Mouse (Mus musculus) left cerebral cortex, postnatal 4 days (tissue): ENCODE data around the gene Rnf10. TPM values are rescaled to one million over a fixed set of nuclear protein-coding genes. Genes with fewer than 3 reads are reported as not detected.
A peak's percentile ranks its signal among the peaks of the same experiment; 100 is the strongest.
"Not testable (repeated sequence)": the region's sequence is repeated elsewhere in the genome, so short reads cannot be mapped to it uniquely, and the experiment has no call there.

Experiments used
- DNase-seq: peaks from one replicate; pipeline ENCODE4 v3.0.0-alpha.2; 2022
- intact Hi-C: fragments of 180-260 bp; cut with DNase I; formaldehyde crosslinking; loops from one replicate; pipeline ENCODE4 v1.15.1; 2025
- total RNA-seq, 2 experiments: library from RNA; stranded (reverse); gene quantifications; 2 replicates each; pipeline ENCODE4 v1.2.3; 2021

The Rnf10 gene
- total RNA-seq, result 100 to 1,000 TPM; 262 to 280 TPM

- peak; percentile 97 for DNase-seq
- intact Hi-C loops, result no loop called here
Measured at GRCm38 (mm10) chr5:115272812-115273548, at the start of gene Rnf10. Rnf10 (minus strand) TSS chr5:115272898.

DNA sequence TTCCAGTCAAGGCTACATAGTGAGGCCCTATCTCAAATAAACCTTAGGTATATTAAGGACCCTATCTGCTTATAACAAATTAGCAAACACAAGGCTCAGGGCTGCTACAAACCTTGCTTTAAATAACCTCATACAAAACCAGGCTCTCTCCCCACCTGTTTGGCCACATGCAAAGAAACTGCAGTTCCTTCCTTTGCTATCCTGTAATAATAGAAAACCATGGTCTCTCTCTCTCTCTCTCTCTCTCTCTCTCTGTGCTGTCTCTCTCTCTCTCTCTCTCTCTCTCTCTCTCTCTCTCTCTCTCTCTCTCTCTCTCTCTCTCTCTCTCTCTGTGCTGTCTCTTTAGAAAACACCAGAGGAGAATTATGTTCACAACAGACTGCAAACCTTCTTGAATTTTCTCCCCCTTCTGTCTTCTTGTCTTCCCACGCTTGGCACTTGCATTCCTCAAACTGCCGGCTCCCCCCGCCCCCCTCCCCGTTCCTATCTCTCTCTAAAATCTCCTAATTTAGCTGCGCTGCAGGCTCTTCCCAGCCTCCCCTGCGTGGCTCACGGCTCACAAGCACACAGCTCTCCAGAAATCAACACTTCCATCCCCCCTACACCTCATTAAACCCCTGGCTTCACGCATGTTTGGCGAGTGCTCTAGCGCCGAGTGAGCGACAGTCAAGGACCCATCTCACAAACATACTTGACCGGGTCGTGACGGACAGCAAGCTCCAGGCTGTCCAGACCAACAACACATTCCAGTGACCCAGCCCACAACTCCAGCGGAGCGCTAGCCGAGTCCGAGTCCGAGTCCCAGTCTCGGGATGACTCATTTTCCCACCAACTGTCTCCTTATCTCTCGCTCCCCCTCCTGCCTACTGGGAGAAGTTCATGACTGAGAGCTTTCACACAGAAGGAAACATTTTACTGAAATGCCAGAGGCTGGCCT is 46.6 kb upstream of the Rnf10 start:
- intact Hi-C loops, result no loop called here
- DNase-seq, result peak; percentile 69

DNA sequence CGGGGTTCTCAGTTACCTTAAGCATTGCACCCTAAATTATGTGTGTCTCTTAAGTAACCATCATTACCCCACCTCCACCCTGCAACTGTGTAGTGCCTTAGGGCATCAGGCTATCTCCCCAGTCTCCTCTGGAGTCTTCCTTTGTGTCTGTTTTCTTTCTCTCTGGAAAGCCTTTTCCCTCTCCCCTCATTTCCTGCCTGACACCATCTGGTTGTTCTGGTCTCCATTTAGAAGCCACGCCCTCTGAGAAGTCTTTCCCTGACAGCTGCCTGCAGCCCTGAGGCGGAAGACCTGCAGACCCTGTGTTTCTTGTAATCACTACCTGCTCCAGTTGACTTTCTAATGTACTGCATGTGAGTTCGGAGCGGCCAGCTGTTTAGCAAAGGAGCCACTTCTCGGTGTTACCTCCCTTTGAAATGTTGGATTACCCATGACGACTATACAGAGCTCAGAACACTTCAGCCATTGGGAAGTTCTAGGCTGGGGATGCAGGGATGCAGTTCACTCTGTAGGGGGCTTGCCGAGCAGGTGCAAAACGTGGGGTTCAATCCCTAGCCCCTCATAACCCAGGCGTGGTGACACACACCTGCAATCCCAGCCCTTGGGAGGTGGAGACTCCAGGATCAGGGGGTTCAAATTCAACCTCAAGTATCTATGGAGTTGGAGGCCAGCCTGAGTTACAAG is 45.1 kb upstream of the Rnf10 start:
- DNase-seq, result peak; percentile 47
- intact Hi-C loops, result no loop called here

GRCm38 (mm10) chr5:115316968-115317644 is 44.4 kb upstream of the Rnf10 start:
- no peak for DNase-seq
- intact Hi-C loops, result no loop called here

- no peak for DNase-seq
- intact Hi-C loops, result no loop called here
Measured at GRCm38 (mm10) chr5:115313668-115313943, 40.9 kb upstream of the Rnf10 start.

DNA sequence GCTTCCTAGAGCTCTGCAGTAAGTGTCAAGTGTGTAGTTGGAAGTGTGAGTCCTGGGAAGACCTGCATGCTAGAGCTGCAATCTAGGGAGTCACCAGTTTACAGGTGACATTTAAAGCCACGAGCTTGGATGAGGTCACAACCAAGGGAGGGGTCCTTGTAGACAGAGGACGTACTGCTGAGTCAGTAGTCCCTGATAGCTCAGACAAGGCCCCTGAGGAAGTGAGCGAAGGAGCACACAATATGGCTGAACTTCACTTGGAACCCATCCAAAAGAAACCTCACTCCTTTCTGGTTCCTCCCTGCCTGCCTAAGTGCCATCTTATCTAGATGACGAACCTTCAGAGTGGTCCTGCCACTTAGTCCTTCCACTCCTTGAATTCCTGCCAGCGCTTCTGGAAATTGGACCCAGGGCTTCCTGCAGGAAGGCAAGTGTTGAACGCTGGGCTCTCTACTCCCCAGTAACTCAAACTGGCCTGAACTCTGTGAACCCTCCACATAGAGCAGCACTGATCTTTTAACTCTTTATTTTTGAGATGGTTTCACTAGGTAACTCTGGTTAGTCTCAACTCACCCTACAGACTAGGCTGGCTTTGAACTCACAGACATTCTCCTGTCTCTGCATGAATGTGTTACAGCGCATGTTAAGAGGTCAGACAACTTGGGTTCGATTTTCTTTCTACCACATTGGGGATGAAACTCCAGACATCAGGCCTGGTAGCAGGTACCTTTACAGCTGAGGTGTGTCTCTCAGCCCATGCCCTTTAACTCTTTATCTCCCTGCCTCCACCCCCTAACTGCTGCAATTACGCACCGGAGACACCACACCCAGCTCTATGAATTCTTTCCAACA is 40.3 kb upstream of the Rnf10 start:
- intact Hi-C loops, result no loop called here
- DNase-seq, result no peak

DNA sequence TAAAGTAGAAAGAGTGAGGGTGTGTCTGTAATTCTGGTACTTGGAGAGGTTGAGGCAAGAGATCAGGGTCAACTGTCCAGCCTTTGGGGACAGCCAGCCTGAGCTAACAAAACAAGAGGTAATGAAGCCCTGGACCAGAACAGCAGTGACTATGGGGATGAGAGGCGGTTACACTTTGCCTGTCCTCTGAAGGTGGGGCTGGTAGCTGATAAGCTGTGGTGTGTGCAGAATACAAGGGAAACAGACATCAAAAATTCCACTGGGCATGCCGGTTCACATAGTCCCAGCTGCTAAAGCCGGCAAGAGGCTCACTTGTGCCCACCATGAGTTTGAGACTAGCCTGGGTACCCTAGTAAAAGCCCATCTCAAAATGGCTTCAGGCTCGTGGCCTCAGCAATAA is 39.7 kb upstream of the Rnf10 start:
- intact Hi-C loops, result no loop called here
- DNase-seq, result no peak

DNA sequence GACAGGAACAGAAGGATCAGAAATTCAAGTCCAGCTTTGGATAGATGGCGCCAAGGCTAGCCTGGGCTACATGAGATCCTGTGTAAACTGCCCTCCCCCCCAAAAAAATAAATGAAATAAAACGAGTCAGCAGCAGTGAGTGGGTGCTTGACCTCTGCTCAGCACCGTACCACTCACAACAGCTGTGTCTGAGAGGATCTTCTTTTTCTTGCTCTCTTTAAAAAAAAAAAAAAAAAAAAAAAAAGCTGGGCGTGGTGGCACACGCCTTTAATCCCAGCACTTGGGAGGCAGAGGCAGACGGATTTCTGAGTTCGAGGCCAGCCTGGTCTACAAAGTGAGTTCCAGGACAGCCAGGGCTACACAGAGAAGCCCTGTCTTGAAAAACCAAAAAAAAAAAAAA is 29.5 kb upstream of the Rnf10 start:
- DNase-seq, intact Hi-C loops: not testable (repeated sequence)

- intact Hi-C loops, result loop anchor here (2.0 kb wide), 1 partner anchor 25 kb away; the partner anchor contains the start of gene Srsf9
- no peak for DNase-seq
Measured at GRCm38 (mm10) chr5:115301615-115302014, 28.9 kb upstream of the Rnf10 start.

DNA sequence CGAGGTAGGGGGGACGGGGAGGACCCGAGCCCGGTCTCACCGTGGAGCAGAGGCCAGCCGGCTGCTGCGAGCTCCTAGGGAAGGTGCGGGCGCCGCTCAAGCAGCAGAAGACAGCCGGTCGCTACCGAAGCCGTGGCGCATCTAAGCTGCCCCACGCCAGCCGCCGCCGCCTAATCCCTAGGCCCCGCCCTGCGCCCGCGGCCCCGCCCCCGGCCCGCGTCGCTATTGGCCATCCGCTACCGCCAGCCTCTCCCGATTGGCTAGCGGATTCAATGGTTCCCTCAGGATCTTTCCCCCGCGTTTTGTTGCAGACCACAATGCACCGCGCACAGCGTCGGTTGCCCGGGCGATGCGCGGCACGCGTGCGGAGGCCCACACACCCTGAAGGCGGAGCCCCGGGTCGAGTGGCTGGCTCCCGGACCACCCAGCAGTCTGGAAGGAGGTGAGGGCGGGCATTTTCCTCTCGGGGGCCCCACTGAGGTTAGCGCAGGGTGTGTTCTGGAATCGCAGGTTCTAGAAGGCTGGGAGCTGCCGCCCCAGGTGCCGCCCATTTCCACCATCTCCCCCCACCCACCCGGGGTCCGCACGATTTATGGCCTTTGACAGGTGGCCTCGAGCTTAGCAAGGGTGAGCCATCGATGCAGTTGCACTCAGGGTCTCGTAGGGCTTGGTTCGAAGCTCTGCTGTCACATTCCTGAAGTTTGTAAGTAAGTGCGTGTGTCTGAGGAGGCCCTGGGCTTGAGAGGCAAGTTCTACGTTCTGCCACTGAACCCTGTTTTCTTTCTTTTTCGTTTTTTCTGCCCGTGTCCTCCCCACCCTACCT is 28.3 kb upstream of the Rnf10 start, which contains the start of gene Dynll1:
Gene Dynll1 (minus strand): TSS at position 208 of the 823 bp plus-strand sequence.
- peak; percentile 99 for DNase-seq
- intact Hi-C loops, result loop anchor here (2.0 kb wide), 1 partner anchor 26 kb away; the partner anchor contains the start of gene Srsf9

- intact Hi-C loops, result loop anchor here (2.0 kb wide), 1 partner anchor 27 kb away; the partner anchor contains the start of gene Srsf9
- DNase-seq, result peak; percentile 67
Measured at GRCm38 (mm10) chr5:115300035-115300744, 27.5 kb upstream of the Rnf10 start.

- DNase-seq, result no peak
- intact Hi-C loops, result loop anchor here (10.0 kb wide), 1 partner anchor 148 kb away; no protein-coding TSS in a partner anchor
Measured at GRCm38 (mm10) chr5:115296347-115296746, 23.6 kb upstream of the Rnf10 start.

GRCm38 (mm10) chr5:115294173-115294572 is 21.5 kb upstream of the Rnf10 start:
- intact Hi-C loops, result loop anchor here (10.0 kb wide), 1 partner anchor 151 kb away; no protein-coding TSS in a partner anchor
- DNase-seq, result no peak

GRCm38 (mm10) chr5:115284735-115285134 is 12.0 kb upstream of the Rnf10 start:
- intact Hi-C loops, result no loop called here
- no peak for DNase-seq

- intact Hi-C loops, result no loop called here
- DNase-seq, result peak; percentile 27
Measured at GRCm38 (mm10) chr5:115280050-115280687, 7.5 kb upstream of the Rnf10 start.

GRCm38 (mm10) chr5:115279226-115280049 is 6.7 kb upstream of the Rnf10 start, which contains the start of gene Coq5:
Coq5 (plus strand) TSS chr5:115279666.
- DNase-seq, result peak; percentile 86
- intact Hi-C loops, result no loop called here
